Mouse (Mus musculus) activated CD4-positive, CD25-positive, alpha-beta regulatory T cell, adult 4 months (primary cell): ENCODE results near the gene Espnl. TPM values are rescaled to one million over a fixed set of nuclear protein-coding genes. Genes with fewer than 3 reads are reported as not detected.

Source experiments
- ATAC-seq: one replicate; pipeline ENCODE4 v1.8.0; 2017
- polyA plus RNA-seq, 2 experiments: library from polyadenylated mRNA; unstranded; fragments of 100-300 nt; shearing (Covaris generic); gene quantifications; one replicate each; pipeline ENCODE4 v1.2.1; 2017

Espnl gene
- polyA plus RNA-seq, result not detected

GRCm38 (mm10) chr1:91321760-91322438 is at the start of gene Espnl:
TSS of gene Espnl (plus strand) at chr1:91322075.
- ATAC-seq, result no peak

DNA sequence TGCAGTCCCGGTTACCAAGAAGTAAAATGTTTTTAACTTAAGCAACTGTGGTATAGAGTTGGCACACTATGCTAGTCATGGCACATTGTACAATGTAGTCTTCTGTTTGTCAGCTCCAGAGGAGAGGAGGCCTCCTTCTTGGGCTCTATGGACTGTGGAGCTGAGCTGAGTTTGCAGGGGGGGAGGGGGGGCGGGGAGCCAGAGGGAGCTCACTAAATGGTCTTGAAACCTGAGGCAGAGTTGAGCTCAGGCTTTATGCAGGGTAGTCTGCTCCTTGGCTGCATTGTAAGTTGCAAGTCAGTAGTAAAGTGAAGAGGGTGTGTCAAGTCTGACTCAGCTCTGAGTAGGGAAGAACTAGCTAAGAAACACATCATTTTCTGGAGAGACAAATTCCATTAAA is 49.6 kb upstream of the Espnl start:
- ATAC-seq, result no peak

- ATAC-seq, result no peak
Measured at GRCm38 (mm10) chr1:91276581-91276980, 45.3 kb upstream of the Espnl start.

DNA sequence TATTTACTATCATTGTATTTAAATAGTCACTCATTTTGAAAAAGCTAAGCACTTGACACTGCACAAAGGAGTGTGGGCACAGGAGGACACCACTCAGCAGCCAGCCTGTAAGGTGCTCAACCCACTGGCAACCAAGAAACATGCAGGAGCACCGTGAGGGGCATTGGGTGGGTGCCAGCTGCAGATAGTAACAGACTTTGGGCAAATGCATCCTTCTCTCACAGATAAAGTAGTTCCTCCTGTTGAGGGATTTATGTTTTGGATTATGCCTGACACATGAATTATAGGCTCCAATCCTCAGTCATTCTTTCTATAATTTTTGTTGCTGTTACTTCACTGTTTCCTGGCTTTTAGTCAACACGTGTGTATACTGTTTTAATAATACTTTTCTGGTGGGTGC is 44.4 kb upstream of the Espnl start:
- ATAC-seq, result no peak

- peak; percentile 60 for ATAC-seq
Measured at GRCm38 (mm10) chr1:91278410-91279119, 43.3 kb upstream of the Espnl start.

- ATAC-seq, result peak; percentile 78
Measured at GRCm38 (mm10) chr1:91279126-91279525, 42.7 kb upstream of the Espnl start.

DNA sequence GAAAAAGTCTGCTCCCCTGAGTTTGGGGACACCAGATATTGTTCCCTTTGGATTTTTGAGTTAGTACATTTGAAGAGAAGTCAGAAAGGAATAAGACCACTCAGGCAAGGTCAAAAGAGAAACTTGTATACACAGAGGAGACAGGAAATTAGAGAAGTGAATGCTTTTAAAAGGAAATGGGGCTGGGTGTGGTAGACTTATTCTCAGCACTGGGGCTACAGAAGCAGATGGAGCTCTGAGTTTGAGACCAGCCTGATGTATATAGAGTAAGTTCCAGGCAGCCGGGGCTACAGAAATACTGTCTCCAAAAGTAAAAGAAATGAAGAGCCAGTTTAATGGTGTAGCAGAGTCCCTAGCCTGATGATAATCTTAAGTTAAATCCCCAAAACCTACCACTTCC is 39.3 kb upstream of the Espnl start:
- ATAC-seq, result no peak

DNA sequence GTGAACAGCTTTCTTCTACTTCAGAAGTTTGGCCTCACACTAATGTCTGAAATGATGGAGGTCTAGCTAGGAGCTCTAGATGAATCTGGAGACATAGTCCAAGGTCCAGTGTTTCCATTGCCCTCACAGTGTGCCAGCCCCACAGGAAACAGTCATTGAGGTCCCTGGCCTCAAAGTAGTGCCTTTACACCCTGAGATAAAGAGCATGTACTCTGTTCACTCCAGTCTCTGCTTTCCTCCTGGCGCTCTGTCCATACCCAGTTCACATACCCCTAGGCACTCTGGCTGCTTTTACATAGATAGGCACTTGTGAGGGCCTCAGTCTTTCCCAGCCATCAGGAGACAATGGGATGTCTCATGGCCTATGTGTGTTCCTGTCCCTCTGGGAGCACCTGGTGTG is 32.5 kb upstream of the Espnl start:
- no peak for ATAC-seq

DNA sequence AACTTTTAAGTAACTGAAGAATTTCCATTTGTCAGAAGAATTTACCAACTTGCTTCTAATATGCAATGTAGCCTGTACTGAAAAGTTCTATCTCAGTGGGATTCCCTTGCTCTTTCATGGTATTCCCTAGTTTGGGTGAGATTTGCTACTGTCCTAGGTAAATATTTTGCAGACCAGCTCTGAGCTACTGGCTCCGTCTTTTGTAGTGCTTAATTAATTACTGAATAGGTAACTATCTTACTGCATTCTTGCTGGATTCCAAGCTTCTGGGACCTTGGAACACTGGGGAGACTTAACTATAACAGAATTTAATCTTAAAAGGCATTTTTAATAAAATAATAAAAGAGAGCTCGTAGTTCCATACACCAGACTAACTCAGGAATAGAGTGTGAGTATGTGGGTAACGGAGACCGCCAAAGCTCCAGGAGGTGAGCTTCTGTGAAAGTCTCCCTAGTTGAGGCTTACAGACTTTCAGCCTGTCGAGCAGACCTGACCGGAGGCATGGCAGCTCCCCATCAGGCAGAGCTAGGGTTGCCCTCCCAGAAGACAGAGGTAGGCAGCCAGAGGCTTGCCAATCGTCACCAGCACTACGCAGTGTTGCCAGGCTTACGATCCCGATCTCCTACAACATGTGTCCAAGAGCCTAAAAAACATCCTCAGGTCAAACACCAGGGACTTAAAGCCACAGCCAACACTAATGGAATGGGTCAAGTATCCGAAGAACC is 29.6 kb upstream of the Espnl start:
- no peak for ATAC-seq

- no peak for ATAC-seq
Measured at GRCm38 (mm10) chr1:91295544-91295943, 26.3 kb upstream of the Espnl start.

DNA sequence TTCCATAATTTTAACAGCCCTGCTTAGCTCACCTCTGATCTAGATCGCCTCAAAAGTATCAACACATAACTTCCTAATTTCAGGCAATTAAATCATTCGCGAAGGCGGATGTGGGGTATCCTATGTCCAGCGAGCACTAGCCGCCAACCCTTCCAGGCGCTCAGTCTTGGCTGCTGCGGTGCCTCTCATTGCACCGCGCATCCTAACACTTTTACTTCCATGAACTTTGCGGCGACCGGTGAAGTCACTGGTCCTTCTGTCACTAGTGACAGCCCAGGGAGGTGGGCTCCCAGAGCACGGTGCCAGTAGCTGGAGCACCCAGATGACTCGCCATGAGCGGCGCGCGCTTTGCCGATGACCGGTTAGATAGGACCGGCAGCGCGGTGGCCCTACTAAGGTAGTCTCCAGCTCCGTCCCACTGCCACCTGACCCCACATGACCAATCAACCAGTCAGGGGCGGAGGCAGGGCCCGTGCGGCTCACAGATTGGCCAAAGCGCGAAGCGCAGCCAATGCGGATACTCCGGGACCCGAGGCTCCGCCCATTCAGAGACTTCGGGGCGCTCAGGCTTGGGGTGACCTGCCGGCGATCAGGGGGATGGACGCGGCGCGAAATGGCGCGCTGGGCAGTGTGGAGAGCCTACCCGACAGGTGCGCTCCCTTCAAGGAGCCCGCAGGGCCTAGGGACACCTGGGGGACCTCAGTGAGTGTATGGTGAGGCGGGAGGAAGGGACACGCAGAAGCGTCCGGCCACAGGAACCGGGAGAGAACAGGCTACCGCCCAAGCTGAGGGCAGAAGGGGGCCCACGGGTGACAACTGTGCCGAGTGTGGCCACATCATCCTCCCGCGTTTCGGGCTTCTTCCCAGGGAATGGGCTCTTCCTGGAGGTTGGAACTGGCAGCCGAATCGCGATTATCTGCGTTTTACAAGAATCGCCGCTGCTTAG is 23.8 kb upstream of the Espnl start, which contains the start of gene Scly:
TSS of gene Scly (plus strand) at position 540 of the 946 bp plus-strand sequence.
- peak; percentile 98 for ATAC-seq

GRCm38 (mm10) chr1:91299026-91299706 is 22.7 kb upstream of the Espnl start:
- no peak for ATAC-seq

GRCm38 (mm10) chr1:91299707-91300426 is 22.0 kb upstream of the Espnl start:
- ATAC-seq, result no peak

GRCm38 (mm10) chr1:91301206-91301920 is 20.5 kb upstream of the Espnl start:
- no peak for ATAC-seq

DNA sequence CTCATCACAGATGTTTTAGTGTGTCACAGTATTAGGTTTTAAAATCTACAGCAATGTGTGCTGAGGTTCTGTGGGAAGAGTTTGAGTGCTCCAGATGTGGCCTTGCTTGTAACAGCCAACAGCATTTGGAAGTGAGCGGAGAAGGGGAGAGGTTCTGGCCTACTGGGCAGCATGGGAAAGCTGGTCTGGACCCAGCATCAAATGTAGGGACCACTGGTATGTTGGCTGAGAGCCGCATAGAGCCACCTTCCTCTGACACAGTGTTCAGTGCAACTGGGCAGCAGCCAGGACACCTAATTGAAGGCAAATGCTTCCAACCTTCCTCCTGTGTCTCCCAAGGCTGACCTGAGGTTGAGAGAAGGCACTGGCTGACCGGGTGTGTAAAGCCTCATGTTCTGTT is 19.9 kb upstream of the Espnl start:
- ATAC-seq, result no peak

DNA sequence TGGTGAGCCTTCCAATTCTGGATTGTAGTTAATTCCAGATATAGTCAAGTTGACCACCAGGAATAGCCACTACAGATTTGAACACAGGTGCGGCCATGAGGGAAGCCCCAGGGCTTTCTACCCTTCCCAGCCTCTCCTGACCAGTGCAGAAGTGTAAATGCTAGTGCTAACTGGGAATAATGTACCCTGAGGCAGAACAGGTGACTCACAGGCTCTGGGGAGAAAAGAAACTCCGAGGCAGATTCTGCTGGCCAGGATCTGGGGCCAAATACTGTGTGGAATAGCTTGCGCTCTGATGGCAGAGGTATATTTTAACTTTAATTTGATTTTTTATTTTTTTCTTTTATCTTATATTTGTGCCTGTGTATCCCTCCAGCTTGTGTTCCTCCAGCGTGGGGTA is 17.3 kb upstream of the Espnl start:
- ATAC-seq, result no peak

DNA sequence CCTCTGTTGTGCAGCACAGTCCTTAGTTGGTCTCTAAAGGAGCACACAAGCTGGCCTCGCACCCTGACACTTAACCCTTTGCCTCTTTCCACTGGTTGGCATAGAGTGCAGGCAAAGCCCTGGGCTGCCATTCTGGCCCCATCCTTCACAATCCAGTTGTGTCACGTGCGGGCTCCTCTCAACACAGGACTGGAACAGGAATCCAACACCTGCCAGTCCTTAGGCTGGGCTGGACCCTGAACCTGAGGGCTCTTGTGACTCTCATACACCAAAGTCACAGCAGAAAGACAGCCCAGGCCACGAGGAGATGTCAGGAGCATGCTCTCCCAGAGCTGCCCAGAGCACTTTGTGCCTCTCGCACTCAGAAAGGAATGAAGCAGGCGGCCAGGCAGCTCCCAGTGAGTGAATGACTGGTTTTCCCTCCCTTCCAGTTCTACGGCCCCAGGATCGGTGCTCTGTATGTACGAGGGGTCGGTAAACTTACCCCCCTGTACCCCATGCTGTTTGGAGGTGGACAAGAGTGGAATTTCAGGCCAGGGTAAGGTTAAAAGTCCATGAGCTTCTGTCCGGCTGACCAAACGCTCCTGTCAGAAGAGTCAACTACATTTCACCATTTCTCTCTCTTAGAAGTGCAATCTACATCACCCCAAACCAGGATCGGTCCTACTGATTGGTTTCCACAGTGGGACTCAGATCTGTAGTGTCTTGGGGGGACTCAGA is 12.3 kb upstream of the Espnl start:
- no peak for ATAC-seq

- no peak for ATAC-seq
Measured at GRCm38 (mm10) chr1:91312273-91312672, 9.6 kb upstream of the Espnl start.

GRCm38 (mm10) chr1:91313251-91313650 is 8.6 kb upstream of the Espnl start:
- no peak for ATAC-seq

DNA sequence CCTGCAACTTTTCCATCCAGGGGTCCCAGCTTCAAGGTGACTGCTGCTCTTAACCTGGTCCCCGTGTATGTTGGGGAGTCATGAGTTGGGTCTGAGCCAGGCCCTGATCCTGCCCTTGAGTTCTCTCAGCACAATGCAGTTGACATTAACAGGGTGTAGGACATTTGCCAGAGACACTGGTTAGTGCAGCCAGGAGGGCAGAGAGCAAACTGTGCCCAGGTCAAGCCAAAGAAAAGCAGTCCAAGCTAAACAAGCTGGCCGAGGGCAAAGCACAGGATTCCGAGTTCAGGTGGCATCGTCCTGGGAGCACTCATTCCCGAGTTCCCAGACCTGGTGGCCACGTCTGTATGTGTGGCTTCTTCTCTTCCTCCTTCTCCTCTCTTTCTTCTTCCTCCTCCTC is 4.2 kb upstream of the Espnl start:
- ATAC-seq, result no peak
